In the genomic region with DNA sequence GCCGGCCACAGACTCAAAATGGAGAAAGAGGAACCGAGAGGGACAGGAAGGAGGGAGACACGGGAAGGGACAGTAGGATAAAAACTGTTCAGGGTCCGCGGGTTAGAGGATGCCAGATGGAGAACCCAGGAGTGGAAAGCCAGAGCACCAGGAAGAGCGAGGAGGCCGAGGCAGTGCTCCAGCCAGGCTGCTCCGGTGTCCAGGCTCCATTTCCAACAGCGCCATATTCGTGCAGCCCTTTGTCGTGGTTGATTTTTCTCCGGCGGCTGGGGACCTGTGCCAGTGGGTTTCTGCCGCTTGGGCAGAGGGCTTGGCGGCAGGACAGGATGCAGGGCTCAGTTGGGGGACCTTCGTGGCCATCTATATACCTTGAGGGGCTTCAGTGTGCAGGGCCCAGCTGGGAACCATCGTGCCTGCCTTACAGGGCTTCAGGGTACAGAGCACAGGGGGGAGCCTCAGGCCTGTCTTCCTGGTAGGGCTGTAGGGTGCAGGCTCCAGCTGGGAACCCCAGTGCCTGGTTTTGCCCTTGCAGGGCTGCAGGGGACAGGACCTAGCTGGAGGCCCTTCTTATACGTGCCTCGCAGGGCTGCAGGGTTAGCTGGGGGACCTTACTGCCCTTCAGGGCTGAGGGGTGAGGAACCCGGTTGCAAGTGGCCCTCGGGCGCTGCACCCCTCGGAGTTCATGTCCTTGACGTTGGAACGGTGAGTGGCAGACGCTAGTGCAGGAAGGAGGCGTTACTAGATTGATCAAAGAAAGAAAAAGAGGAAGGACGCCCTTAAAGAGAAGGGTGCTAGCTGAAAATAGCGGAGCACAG, we compare ENCODE assay signal across 8 mouse cellular contexts.
DNase-seq lines count a peak whose midpoint lies in the region; ATAC-seq and TF ChIP-seq lines count a peak whose summit lies in the region.

No protein-coding gene starts in this region.

- no peak for DNase-seq in testis, postnatal 14 days (ENCODE audit: low spot score)
- peak; percentile 57 for DNase-seq in liver, embryonic 11.5 days (ENCODE audit: low spot score)

- peak overlapping the region; percentile 49 for H3K4me3 ChIP-seq in testis, adult 2 months (ENCODE audit: control insufficient read depth, low read depth, low read length)
- peak overlapping the region; percentile 41 for H3K4me3 ChIP-seq in embryonic fibroblast, embryonic 13.5 days (ENCODE audit: insufficient read depth, low read length)
- peak overlapping the region; percentile 59 for H3K4me3 ChIP-seq in heart, embryonic 13.5 days
- H3K4me3 ChIP-seq in kidney, embryonic 15.5 days (replicated peaks), result peak overlapping the region; percentile 47
- peak overlapping the region; percentile 53 for H3K4me3 ChIP-seq in liver, embryonic 11.5 days (ENCODE audit: low read depth, low read length)
- H3K4me3 ChIP-seq in stomach, embryonic 16.5 days (replicated peaks; ENCODE audit: low read length), result peak overlapping the region; percentile 57

- peak overlapping the region; percentile 94 for H3K4me2 ChIP-seq in heart, embryonic 13.5 days
- H3K4me2 ChIP-seq in kidney, embryonic 15.5 days, result peak overlapping the region; percentile 83
- H3K4me2 ChIP-seq in liver, embryonic 11.5 days, result peak overlapping the region; percentile 82
- peak overlapping the region; percentile 96 for H3K4me2 ChIP-seq in stomach, embryonic 16.5 days (ENCODE audit: low read depth, low read length)

- ATAC-seq in heart, embryonic 13.5 days (ENCODE audit: extremely low read depth, insufficient number of reproducible peaks, low FRiP score, low TSS enrichment), result peak; percentile 25; the same call in 1 of the 2 replicates
- peak; percentile 85 for ATAC-seq in kidney, embryonic 15.5 days (replicated peaks; ENCODE audit: low FRiP score)
- peak; percentile 65 for ATAC-seq in liver, embryonic 11.5 days (replicated peaks; ENCODE audit: low FRiP score)
- peak; percentile 75 for ATAC-seq in monocyte, adult 5-6 weeks (replicated peaks; ENCODE audit: insufficient number of reproducible peaks, low FRiP score, low TSS enrichment, poor library complexity, severe bottlenecking)
- ATAC-seq in stomach, embryonic 16.5 days (ENCODE audit: insufficient read depth, low FRiP score), result peak; percentile 82

- TF ChIP-seq POLR2A in testis, adult 2 months (IDR thresholded peaks at IDR 0.05; ENCODE audit: control insufficient read depth, low read depth, low read length), result no peak
- TF ChIP-seq POLR2A in embryonic fibroblast, embryonic 13.5 days (IDR thresholded peaks at IDR 0.05; ENCODE audit: low read depth, low read length), result no peak

- H3K36me3 ChIP-seq in testis, adult 2 months (ENCODE audit: control insufficient read depth, insufficient read depth, low read length), result no peaks in the 10 kb centered on the region
- H3K36me3 ChIP-seq in heart, embryonic 13.5 days, result no peaks in the 10 kb centered on the region
- no peaks in the 10 kb centered on the region for H3K36me3 ChIP-seq in kidney, embryonic 15.5 days
- H3K36me3 ChIP-seq in liver, embryonic 11.5 days (ENCODE audit: control insufficient read depth, insufficient read depth, low read length), result no peaks in the 10 kb centered on the region
- no peaks in the 10 kb centered on the region for H3K36me3 ChIP-seq in stomach, embryonic 16.5 days (ENCODE audit: control insufficient read depth, insufficient read depth, low read length)

- H3K9me3 ChIP-seq in heart, embryonic 13.5 days, result no peaks in the 10 kb centered on the region
- H3K9me3 ChIP-seq in kidney, embryonic 15.5 days (replicated peaks), result no peaks in the 10 kb centered on the region
- H3K9me3 ChIP-seq in liver, embryonic 11.5 days (ENCODE audit: control insufficient read depth, low read length), result no peaks in the 10 kb centered on the region
- no peaks in the 10 kb centered on the region for H3K9me3 ChIP-seq in stomach, embryonic 16.5 days (replicated peaks; ENCODE audit: control insufficient read depth, low read length)

- no peaks in the 10 kb centered on the region; the same call in 1 of the 2 replicates for H3K27me3 ChIP-seq in testis, adult 2 months (ENCODE audit: control insufficient read depth, insufficient read depth, low read length)
- H3K27me3 ChIP-seq in heart, embryonic 13.5 days (replicated peaks), result peaks cover 89% of the 10 kb centered on the region
- peaks cover 70% of the 10 kb centered on the region for H3K27me3 ChIP-seq in kidney, embryonic 15.5 days
- peaks cover 37% of the 10 kb centered on the region for H3K27me3 ChIP-seq in liver, embryonic 11.5 days (replicated peaks; ENCODE audit: control insufficient read depth, insufficient read depth, low read length)
- peaks cover 19% of the 10 kb centered on the region for H3K27me3 ChIP-seq in stomach, embryonic 16.5 days (ENCODE audit: control insufficient read depth, insufficient read depth, low read length)

- no peak for TF ChIP-seq CTCF in testis, adult 2 months (IDR thresholded peaks at IDR 0.05; ENCODE audit: control insufficient read depth, insufficient read depth, insufficient replicate concordance, low read depth, low read length)
- TF ChIP-seq CTCF in embryonic fibroblast, embryonic 13.5 days (IDR thresholded peaks at IDR 0.05; ENCODE audit: borderline replicate concordance, insufficient read depth, low read length), result no peak

- peak overlapping the region; percentile 14; the same call in 1 of the 2 replicates for H3K27ac ChIP-seq in testis, adult 2 months (ENCODE audit: control insufficient read depth, insufficient read depth, low read depth, low read length)
- no peak overlapping the region for H3K27ac ChIP-seq in embryonic fibroblast, embryonic 13.5 days (ENCODE audit: insufficient read depth, low read length)
- no peak overlapping the region for H3K27ac ChIP-seq in heart, embryonic 13.5 days (replicated peaks)
- no peak overlapping the region for H3K27ac ChIP-seq in kidney, embryonic 15.5 days
- H3K27ac ChIP-seq in liver, embryonic 11.5 days (ENCODE audit: low read depth, low read length), result no peak overlapping the region
- 0 out of 2 replicates have a peak overlapping the region, but pooled peaks have one; percentile 33 for H3K27ac ChIP-seq in stomach, embryonic 16.5 days (ENCODE audit: low read length)

- H3K9ac ChIP-seq in heart, embryonic 13.5 days, result peak overlapping the region; percentile 78
- peak overlapping the region; percentile 42 for H3K9ac ChIP-seq in kidney, embryonic 15.5 days
- peak overlapping the region; percentile 60 for H3K9ac ChIP-seq in liver, embryonic 11.5 days (ENCODE audit: low read depth, low read length)
- peak overlapping the region; percentile 69 for H3K9ac ChIP-seq in stomach, embryonic 16.5 days (ENCODE audit: low read length)

- peaks cover 12% of the 10 kb centered on the region for H3K4me1 ChIP-seq in testis, adult 2 months (ENCODE audit: control insufficient read depth, insufficient read depth, low read length)
- no peaks in the 10 kb centered on the region for H3K4me1 ChIP-seq in embryonic fibroblast, embryonic 13.5 days (ENCODE audit: control insufficient read depth, insufficient read depth, low read length)
- peaks cover 25% of the 10 kb centered on the region for H3K4me1 ChIP-seq in heart, embryonic 13.5 days
- peaks cover 25% of the 10 kb centered on the region for H3K4me1 ChIP-seq in kidney, embryonic 15.5 days
- peaks cover 15% of the 10 kb centered on the region for H3K4me1 ChIP-seq in liver, embryonic 11.5 days (replicated peaks; ENCODE audit: control insufficient read depth, insufficient read depth, low read length)
- H3K4me1 ChIP-seq in stomach, embryonic 16.5 days (ENCODE audit: control insufficient read depth, insufficient read depth, low read length), result peaks cover 22% of the 10 kb centered on the region

- under 1% methylated on average over 29 of the region's 29 CpGs for WGBS in heart, embryonic 13.5 days
- WGBS in kidney, embryonic 15.5 days, result 2% methylated on average over 29 of the region's 29 CpGs
- WGBS in liver, embryonic 11.5 days, result 1% methylated on average over 29 of the region's 29 CpGs
- WGBS in stomach, embryonic 16.5 days, result 2% methylated on average over 29 of the region's 29 CpGs

Comparison
In these comparisons a context has a peak if more than half of its experiments do, and no peak if none do; other contexts are left out.
1. H3K27ac ChIP-seq: peak in testis, adult 2 months (single experiment) and stomach, embryonic 16.5 days (single experiment); none in embryonic fibroblast, embryonic 13.5 days (single experiment), heart, embryonic 13.5 days (single experiment), kidney, embryonic 15.5 days (single experiment) and liver, embryonic 11.5 days (single experiment).
2. ATAC-seq: peak in every context shown above with its lines; median percentile 85 in kidney, embryonic 15.5 days; 82 in stomach, embryonic 16.5 days; 75 in monocyte, adult 5-6 weeks; 65 in liver, embryonic 11.5 days; 25 in heart, embryonic 13.5 days.
3. Peak in every context shown above with its lines, with median percentiles within 50 percentile points of each other: H3K4me3 ChIP-seq, H3K4me2 ChIP-seq and H3K9ac ChIP-seq.